Mouse (Mus musculus) stomach, postnatal 0 days (tissue): ENCODE measurements around the gene Chrm3.

ENCODE experiments used
- CTCF ChIP-seq: IDR thresholded peaks from 2 replicates; pipeline ENCODE4 v1.5.1; 2016; ENCODE audit warnings: antibody characterized with exemption, low read depth, mild to moderate bottlenecking, moderate library complexity
- EP300 ChIP-seq: optimal IDR thresholded peaks from 2 replicates; pipeline ENCODE3; 2016; ENCODE audit warnings: antibody characterized with exemption

DNA sequence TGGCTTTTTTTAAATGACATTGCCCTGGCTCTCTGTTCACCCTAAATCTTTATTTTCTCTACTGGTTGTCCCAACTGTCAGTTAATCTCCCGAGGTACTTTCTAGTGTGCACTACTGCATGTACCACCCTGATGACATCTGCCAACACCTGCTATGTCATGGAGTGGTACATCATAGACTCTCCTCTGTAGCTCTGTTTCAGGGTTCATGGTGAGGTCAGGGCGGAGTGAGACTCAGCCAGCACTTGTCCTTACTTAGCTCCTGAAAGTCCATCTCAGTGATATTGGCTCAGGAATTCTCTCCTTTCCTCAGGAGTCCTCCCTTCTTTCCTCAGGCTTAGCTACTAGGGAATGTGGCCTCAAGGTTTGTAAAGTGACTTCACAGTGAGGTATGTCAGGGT is 451.9 kb downstream of the Chrm3 start:
- no peak for TF ChIP-seq CTCF
- TF ChIP-seq EP300, result no peak
